Mouse (Mus musculus) MEL (cell line): ENCODE measurements around the gene Tspoap1. TPM values are rescaled to one million over a fixed set of nuclear protein-coding genes. Genes with fewer than 3 reads are reported as not detected.

Experiments used
- DNase-seq: peaks from one replicate; pipeline ENCODE4 v3.0.0; 2011; ENCODE audit warnings: low read depth, low spot score
- H3K27ac ChIP-seq: 2 replicates; pipeline ENCODE4 v1.5.1; 2012; ENCODE audit warnings: low read depth, mild to moderate bottlenecking, control low read depth, low read length, moderate library complexity; ENCODE audit not compliant: control insufficient read depth
- H3K27me3 ChIP-seq, 2 experiments: fragments of 150-350 bp in 1 of 2; sonication (generic) in 1 of 2; 2 replicates each; pipeline ENCODE4 v1.6.1; 2012; ENCODE audit warnings: low read length in 2 of 2, mild to moderate bottlenecking in 2 of 2, improper control_type of control experiment in 1 of 2, moderate library complexity in 1 of 2; ENCODE audit not compliant: insufficient read depth in 2 of 2, control insufficient read depth in 1 of 2
- H3K36me3 ChIP-seq, 2 experiments: 2 replicates each; pipeline ENCODE4 v1.6.1; 2012 to 2014; ENCODE audit warnings: low read length in 2 of 2, improper control_type of control experiment in 1 of 2, inconsistent platforms in 1 of 2, mild to moderate bottlenecking in 1 of 2; ENCODE audit not compliant: insufficient read depth in 2 of 2, control insufficient read depth in 1 of 2
- H3K4me1 ChIP-seq, 2 experiments: fragments of 150-350 bp in 1 of 2; sonication (generic) in 1 of 2; 2 replicates each; pipeline ENCODE4 v1.6.1; 2012; ENCODE audit warnings: low read length in 2 of 2, improper control_type of control experiment in 1 of 2, mild to moderate bottlenecking in 1 of 2; ENCODE audit not compliant: insufficient read depth in 2 of 2, control insufficient read depth in 1 of 2
- H3K4me3 ChIP-seq, 2 experiments: fragments of 150-350 bp in 1 of 2; sonication (generic) in 1 of 2; 2 replicates each; pipeline ENCODE4 v1.5.1; 2012; ENCODE audit warnings: low read depth in 2 of 2, low read length in 2 of 2, mild to moderate bottlenecking in 2 of 2, moderate library complexity in 2 of 2, control low read depth in 1 of 2, improper control_type of control experiment in 1 of 2; ENCODE audit not compliant: control insufficient read depth in 1 of 2, insufficient read depth in 1 of 2
- H3K79me2 ChIP-seq: 2 replicates; pipeline ENCODE4 v1.6.1; 2012; ENCODE audit warnings: mild to moderate bottlenecking, low read length, moderate library complexity; ENCODE audit not compliant: control insufficient read depth, poor library complexity, insufficient read depth
- H3K9ac ChIP-seq: 2 replicates; pipeline ENCODE4 v1.6.1; 2012; ENCODE audit warnings: low read depth, mild to moderate bottlenecking, control low read depth, low read length, moderate library complexity; ENCODE audit not compliant: control insufficient read depth, poor library complexity, severe bottlenecking
- H3K9me3 ChIP-seq: fragments of 150-350 bp; sonication (generic); replicated peaks from 2 replicates; pipeline ENCODE4 v1.6.1; 2012; ENCODE audit warnings: mild to moderate bottlenecking, low read length, improper control_type of control experiment, moderate library complexity; ENCODE audit not compliant: insufficient read depth
- BHLHE40 ChIP-seq: IDR thresholded peaks from 2 replicates; pipeline ENCODE4 v1.6.1; 2012; ENCODE audit warnings: low read depth, mild to moderate bottlenecking, inconsistent platforms, low read length, improper control_type of control experiment, borderline replicate concordance
- CHD1 ChIP-seq: IDR thresholded peaks from 2 replicates; pipeline ENCODE4 v1.6.1; 2012; ENCODE audit warnings: low read depth, mild to moderate bottlenecking, inconsistent platforms, low read length, improper control_type of control experiment
- CHD2 ChIP-seq: IDR thresholded peaks from 2 replicates; pipeline ENCODE4 v1.6.1; 2011; ENCODE audit warnings: low read length, improper control_type of control experiment
- GABPA ChIP-seq: IDR thresholded peaks from 2 replicates; pipeline ENCODE4 v1.6.1; 2012; ENCODE audit warnings: low read depth, mild to moderate bottlenecking, inconsistent platforms, low read length, improper control_type of control experiment, moderate library complexity
- GATA1 ChIP-seq: IDR thresholded peaks from 2 replicates; pipeline ENCODE4 v1.6.1; 2011; ENCODE audit warnings: low read depth, low read length, improper control_type of control experiment
- HCFC1 ChIP-seq: IDR thresholded peaks from 2 replicates; pipeline ENCODE4 v1.6.1; 2012; ENCODE audit warnings: low read depth, mild to moderate bottlenecking, inconsistent platforms, low read length, improper control_type of control experiment, moderate library complexity
- MAFK ChIP-seq: IDR thresholded peaks from 2 replicates; pipeline ENCODE4 v1.6.1; 2011; ENCODE audit warnings: low read depth, mild to moderate bottlenecking, low read length, improper control_type of control experiment, borderline replicate concordance
- MAZ ChIP-seq: IDR thresholded peaks from 2 replicates; pipeline ENCODE4 v1.6.1; 2012; ENCODE audit warnings: low read depth, mild to moderate bottlenecking, inconsistent platforms, low read length, improper control_type of control experiment
- MEF2A ChIP-seq: IDR thresholded peaks from 2 replicates; pipeline ENCODE4 v1.6.1; 2014; ENCODE audit warnings: low read depth, mild to moderate bottlenecking, inconsistent platforms, low read length, improper control_type of control experiment; ENCODE audit not compliant: poor library complexity, insufficient replicate concordance, severe bottlenecking; ENCODE audit errors: extremely low read depth
- MXI1 ChIP-seq: IDR thresholded peaks from 2 replicates; pipeline ENCODE4 v1.6.1; 2011; ENCODE audit warnings: mild to moderate bottlenecking, low read depth, low read length, improper control_type of control experiment
- MYC ChIP-seq: IDR thresholded peaks from 2 replicates; pipeline ENCODE4 v1.6.1; 2011; ENCODE audit warnings: low read depth, mild to moderate bottlenecking, low read length, improper control_type of control experiment, moderate library complexity
- POLR2A ChIP-seq, 2 experiments: IDR thresholded peaks; 2 replicates each; pipeline ENCODE4 v1.6.1; 2011 to 2012; ENCODE audit warnings: low read length in 2 of 2, mild to moderate bottlenecking in 2 of 2, control low read depth in 1 of 2, improper control_type of control experiment in 1 of 2, low read depth in 1 of 2, moderate library complexity in 1 of 2; ENCODE audit not compliant: control insufficient read depth in 1 of 2, insufficient read depth in 1 of 2, poor library complexity in 1 of 2
- POLR2AphosphoS5 ChIP-seq: IDR thresholded peaks from 2 replicates; pipeline ENCODE4 v1.6.1; 2012; ENCODE audit warnings: low read depth, borderline replicate concordance, mild to moderate bottlenecking, inconsistent platforms, low read length, moderate library complexity, mixed read lengths
- RAD21 ChIP-seq: IDR thresholded peaks from 2 replicates; pipeline ENCODE4 v1.6.1; 2011; ENCODE audit warnings: mild to moderate bottlenecking, low read depth, low read length, improper control_type of control experiment
- RCOR1 ChIP-seq: IDR thresholded peaks from 2 replicates; pipeline ENCODE4 v1.6.1; 2012; ENCODE audit warnings: low read depth, mild to moderate bottlenecking, inconsistent platforms, low read length, improper control_type of control experiment
- SIN3A ChIP-seq: IDR thresholded peaks from 2 replicates; pipeline ENCODE4 v1.6.1; 2012; ENCODE audit warnings: low read length, improper control_type of control experiment, inconsistent platforms
- SMC3 ChIP-seq: IDR thresholded peaks from 2 replicates; pipeline ENCODE4 v1.6.1; 2011; ENCODE audit warnings: low read depth, low read length, improper control_type of control experiment
- TAL1 ChIP-seq: IDR thresholded peaks from 2 replicates; pipeline ENCODE4 v1.6.1; 2012; ENCODE audit warnings: mild to moderate bottlenecking, inconsistent platforms, low read length, moderate library complexity, mixed read lengths
- TBP ChIP-seq: IDR thresholded peaks from 2 replicates; pipeline ENCODE4 v1.8.0; 2011; ENCODE audit warnings: low read depth, low read length, improper control_type of control experiment
- TCF12 ChIP-seq: IDR thresholded peaks from 2 replicates; pipeline ENCODE4 v1.6.1; 2014; ENCODE audit warnings: low read depth, mild to moderate bottlenecking, inconsistent platforms, low read length, improper control_type of control experiment, moderate library complexity
- USF1 ChIP-seq: IDR thresholded peaks from 2 replicates; pipeline ENCODE4 v1.6.1; 2014; ENCODE audit warnings: low read depth, mild to moderate bottlenecking, inconsistent platforms, low read length, improper control_type of control experiment, moderate library complexity
- USF2 ChIP-seq, 2 experiments: IDR thresholded peaks; 2 replicates each; pipeline ENCODE4 v1.6.1; 2011 to 2012; ENCODE audit warnings: improper control_type of control experiment in 2 of 2, low read length in 2 of 2, borderline replicate concordance in 1 of 2, inconsistent platforms in 1 of 2, low read depth in 1 of 2, mild to moderate bottlenecking in 1 of 2; ENCODE audit not compliant: insufficient read depth in 1 of 2
- ZKSCAN1 ChIP-seq: IDR thresholded peaks from 2 replicates; pipeline ENCODE4 v1.6.1; 2012; ENCODE audit warnings: low read depth, mild to moderate bottlenecking, inconsistent platforms, low read length, improper control_type of control experiment, moderate library complexity
- ZMIZ1 ChIP-seq: IDR thresholded peaks from 2 replicates; pipeline ENCODE4 v1.6.1; 2012; ENCODE audit warnings: low read depth, mild to moderate bottlenecking, inconsistent platforms, low read length, improper control_type of control experiment, moderate library complexity
- polyA plus RNA-seq, 2 experiments: library from polyadenylated mRNA; stranded (reverse) in 1 of 2; unstranded in 1 of 2; fragments of >175 nt in 1 of 2; fragments of >200 nt in 1 of 2; gene quantifications; 2 replicates each; pipeline versions ENCODE4 v1.2.1 to v1.2.4; 2012; ENCODE audit warnings: low replicate concordance in 2 of 2, low read depth in 1 of 2; ENCODE audit not compliant: insufficient read length in 2 of 2, insufficient read depth in 1 of 2, missing spikeins in 1 of 2
- total RNA-seq: library from RNA; depleted of rRNA; stranded (reverse); fragments of 300-350 nt; gene quantifications from 2 replicates; pipeline ENCODE4 v1.2.3, GENCODE M21; 2012

Tspoap1 gene
- total and polyA plus RNA-seq, 3 experiments, result 5.2 to 8.6 TPM; not detected in 1

DNA sequence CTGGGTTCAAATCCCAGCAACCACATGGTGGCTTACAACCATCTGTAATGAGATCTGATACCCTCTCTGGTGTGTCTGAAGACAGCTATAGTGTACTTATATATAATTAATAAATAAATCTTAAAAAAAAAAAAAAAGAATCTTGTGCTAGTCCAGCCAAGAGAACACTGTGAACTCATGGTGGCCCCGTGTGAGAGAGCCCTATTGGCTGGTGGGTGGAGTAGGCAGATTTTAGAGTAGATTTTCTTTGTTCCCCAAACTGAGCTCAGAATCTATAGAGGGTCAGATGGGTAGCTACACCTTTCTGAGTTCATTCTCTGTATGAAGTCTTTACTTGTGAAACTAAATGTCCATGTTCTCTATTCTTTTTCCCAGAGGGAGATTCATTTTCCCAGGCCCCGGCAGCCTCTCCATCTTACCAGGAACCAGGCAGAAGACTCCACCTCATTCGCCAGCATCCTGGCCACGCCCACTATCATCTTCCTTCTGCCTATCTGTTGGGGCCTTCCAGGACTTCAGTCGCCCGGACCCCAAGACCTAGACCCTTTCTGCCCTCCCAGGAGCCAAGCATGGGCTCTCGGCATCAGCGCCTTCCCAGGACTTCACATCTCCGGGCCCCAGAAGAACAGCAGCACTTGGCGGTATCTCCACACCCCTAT lies 29.6 kb upstream of the Tspoap1 start (continued):
- TF ChIP-seq POLR2AphosphoS5 (no peak), GABPA (no peak), POLR2A (IDR thresholded peaks at IDR 0.05; ENCODE audit: control insufficient read depth in 1 of 2, insufficient read depth in 1 of 2, low read depth in 1 of 2, low read length in 2 of 2, poor library complexity in 1 of 2) (peak in 1 of 2 experiments; percentile 29; a peak in 2 of 4 replicates), SMC3 (0 out of 2 replicates have a peak, but pooled peaks have one; percentile 9), CHD1 (no peak), CHD2 (no peak), MXI1 (no peak), HCFC1 (no peak)

DNA sequence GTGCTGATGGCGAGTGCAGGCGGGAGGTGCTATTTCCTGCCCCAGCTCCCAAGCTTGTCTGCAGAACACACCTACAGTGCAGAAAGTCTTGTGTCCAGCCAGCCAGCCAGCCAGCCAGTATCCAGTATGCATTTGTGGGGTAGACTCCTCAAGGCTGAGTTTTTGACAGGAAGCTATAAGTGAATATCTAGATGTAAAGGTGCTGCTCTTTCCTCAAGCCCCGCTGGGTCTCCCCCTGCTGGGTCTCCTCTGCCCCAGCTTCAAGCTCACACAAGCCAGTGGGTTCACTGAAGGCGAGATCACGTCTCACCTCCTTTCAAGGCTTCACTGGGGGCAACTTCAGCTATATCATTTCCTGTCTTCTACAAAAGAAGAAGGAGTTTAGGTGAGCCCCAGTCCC lies 26.0 kb upstream of the Tspoap1 start:
- H3K4me3 ChIP-seq, result no peak overlapping the region
- H3K36me3 ChIP-seq, result peaks cover 0 to 43% of the 10 kb centered on the region in 2 experiments; a peak in 3 of 4 replicates

GRCm38 (mm10) chr11:87735691-87736090 lies 24.6 kb upstream of the Tspoap1 start:
- H3K36me3 ChIP-seq, result peaks cover 0 to 36% of the 10 kb centered on the region in 2 experiments
- H3K4me3 ChIP-seq, result peak overlapping the region in 1 of 2 experiments; percentile 54; a peak in 1 of 4 replicates
- peaks cover 9 to 50% of the 10 kb centered on the region in 2 experiments for H3K4me1 ChIP-seq
- peak overlapping the region; percentile 92 for H3K9ac ChIP-seq
- no peaks in the 10 kb centered on the region for H3K9me3 ChIP-seq
- TF ChIP-seq RAD21 (no peak), USF2 (IDR thresholded peaks at IDR 0.05; ENCODE audit: borderline replicate concordance in 1 of 2, insufficient read depth in 1 of 2, low read depth in 1 of 2, low read length in 2 of 2) (no peak), POLR2A (IDR thresholded peaks at IDR 0.05; ENCODE audit: control insufficient read depth in 1 of 2, insufficient read depth in 1 of 2, low read depth in 1 of 2, low read length in 2 of 2, poor library complexity in 1 of 2) (peak in 1 of 2 experiments; percentile 5; a peak in 2 of 4 replicates), ZKSCAN1 (no peak), MYC (no peak), TBP (no peak), MAFK (no peak), TAL1 (no peak), MXI1 (peak; percentile 56; the same call in 1 of the 2 replicates), HCFC1 (no peak), POLR2AphosphoS5 (no peak), CHD1 (no peak), GATA1 (no peak), TCF12 (no peak), ZMIZ1 (no peak), BHLHE40 (no peak), RCOR1 (no peak)
- peaks cover 34% of the 10 kb centered on the region for H3K79me2 ChIP-seq
- no peaks in the 10 kb centered on the region for H3K27me3 ChIP-seq
- peak; percentile 45 for DNase-seq
- peak overlapping the region; percentile 99 for H3K27ac ChIP-seq

More for the DNA sequence above, 26.0 kb upstream of the Tspoap1 start:
- Histone ChIP-seq H3K27me3 (no peaks in the 10 kb centered on the region), H3K4me1 (peaks cover 15 to 57% of the 10 kb centered on the region in 2 experiments), H3K9ac (no peak overlapping the region), H3K9me3 (no peaks in the 10 kb centered on the region), H3K79me2 (peaks cover 40% of the 10 kb centered on the region), H3K27ac (peak overlapping the region; percentile 28)
- no peak for TF ChIP-seq ZKSCAN1
- TF ChIP-seq HCFC1, result no peak
- TF ChIP-seq USF1, result no peak
- no peak for TF ChIP-seq MAZ
- TF ChIP-seq SIN3A, result no peak
- no peak for TF ChIP-seq MEF2A
- TF ChIP-seq GABPA, result no peak
- no peak for TF ChIP-seq MAFK
- DNase-seq, result no peak
